Mouse (Mus musculus) kidney, embryonic 15.5 days (tissue): Measurements from ENCODE around the gene Prpsap1. TPM values are rescaled to one million over a fixed set of nuclear protein-coding genes. Genes with fewer than 3 reads are reported as not detected.

Experiments used
- ATAC-seq: fragments of 200-750 bp; cut with Nextera tagmentation; replicated peaks from 2 replicates; pipeline ENCODE4 v1.8.0; 2017; ENCODE audit warnings: moderate TSS enrichment; ENCODE audit not compliant: low FRiP score
- H3K27ac ChIP-seq: fragments of 300-500 bp; sonication (generic); 2 replicates; pipeline ENCODE4 v1.5.1; 2015; ENCODE audit warnings: mild to moderate bottlenecking, inconsistent platforms
- H3K27me3 ChIP-seq: fragments of 300-500 bp; sonication (generic); 2 replicates; pipeline ENCODE4 v1.6.1; 2015; ENCODE audit warnings: inconsistent platforms
- H3K36me3 ChIP-seq: fragments of 300-500 bp; sonication (generic); 2 replicates; pipeline ENCODE4 v1.6.1; 2015; ENCODE audit warnings: inconsistent platforms
- H3K4me1 ChIP-seq: fragments of 300-500 bp; sonication (generic); 2 replicates; pipeline ENCODE4 v1.6.1; 2015; ENCODE audit warnings: inconsistent platforms
- H3K4me2 ChIP-seq: fragments of 300-500 bp; sonication (generic); 2 replicates; pipeline ENCODE4 v1.6.1; 2015; ENCODE audit warnings: moderate library complexity, mild to moderate bottlenecking, inconsistent platforms
- H3K4me3 ChIP-seq: fragments of 300-500 bp; sonication (generic); replicated peaks from 2 replicates; pipeline ENCODE4 v1.5.1; 2015; ENCODE audit warnings: mild to moderate bottlenecking, inconsistent platforms
- H3K9ac ChIP-seq: fragments of 300-500 bp; sonication (generic); 2 replicates; pipeline ENCODE4 v1.6.1; 2015; ENCODE audit warnings: mild to moderate bottlenecking, inconsistent platforms
- H3K9me3 ChIP-seq: fragments of 300-500 bp; sonication (generic); replicated peaks from 2 replicates; pipeline ENCODE4 v1.6.1; 2016; ENCODE audit warnings: inconsistent platforms
- WGBS: fragments of 180-500 bp; shearing (Covaris S2); methylation state at CpG from one replicate; pipeline ENCODE4 v1.1.7; 2015; ENCODE audit warnings: mixed read lengths; 5-methylcytosine and 5-hydroxymethylcytosine counted together
- polyA plus RNA-seq: library from polyadenylated mRNA; unstranded; fragments of >200 nt; fragmentation: Nextera tagmentation; extraction: Ambion mirVana; gene quantifications from 2 replicates; pipeline ENCODE4 v1.2.1, GENCODE M21; 2015

Gene Prpsap1
- polyA plus RNA-seq, result 196 and 208 TPM in 2 replicates

GRCm38 (mm10) chr11:116493795-116494252 lies at the start of gene Prpsap1:
Gene Prpsap1, minus strand, starts transcription at chr11:116494202.
- no peak for ATAC-seq
- Histone ChIP-seq H3K36me3 (0 out of 2 replicates have a peak, but pooled peaks cover under 1% of the 10 kb centered on the region), H3K4me1 (peaks cover 28% of the 10 kb centered on the region), H3K9me3 (0 out of 2 replicates have a peak, but pooled peaks cover 4% of the 10 kb centered on the region), H3K27ac (peak within 1 kb of the TSS; percentile 78), H3K4me2 (no peak within 1 kb of the TSS), H3K9ac (no peak within 1 kb of the TSS), H3K4me3 (no peak within 1 kb of the TSS), H3K27me3 (no peaks in the 10 kb centered on the region)
- 28% methylated on average over 4 of the region's 4 CpGs for WGBS

GRCm38 (mm10) chr11:116543110-116543509 lies 49.1 kb upstream of the Prpsap1 start:
- 90% methylated on average over 4 of the region's 4 CpGs for WGBS
- Histone ChIP-seq H3K4me1 (no peaks in the 10 kb centered on the region), H3K27me3 (no peaks in the 10 kb centered on the region), H3K4me3 (no peak overlapping the region), H3K9ac (no peak overlapping the region), H3K4me2 (no peak overlapping the region), H3K27ac (no peak overlapping the region), H3K36me3 (peaks cover 94% of the 10 kb centered on the region), H3K9me3 (no peaks in the 10 kb centered on the region)
- ATAC-seq, result no peak

- peaks cover 89% of the 10 kb centered on the region for H3K36me3 ChIP-seq
- H3K4me3 ChIP-seq, result no peak overlapping the region
- no peaks in the 10 kb centered on the region for H3K9me3 ChIP-seq
- no peak overlapping the region for H3K27ac ChIP-seq
- 92% methylated on average over 11 of the region's 11 CpGs for WGBS
- no peaks in the 10 kb centered on the region for H3K27me3 ChIP-seq
- H3K4me2 ChIP-seq, result no peak overlapping the region
- no peaks in the 10 kb centered on the region for H3K4me1 ChIP-seq
- ATAC-seq, result no peak
- no peak overlapping the region for H3K9ac ChIP-seq
These were observed 47.2 kb upstream of the Prpsap1 start for GRCm38 (mm10) chr11:116541183-116541582.

- no peak overlapping the region for H3K27ac ChIP-seq
- no peak for ATAC-seq
These were observed 44.2 kb upstream of the Prpsap1 start for GRCm38 (mm10) chr11:116538142-116538735.

GRCm38 (mm10) chr11:116537388-116537787 lies 43.4 kb upstream of the Prpsap1 start:
- no peak overlapping the region for H3K27ac ChIP-seq
- H3K4me2 ChIP-seq, result no peak overlapping the region
- H3K9ac ChIP-seq, result no peak overlapping the region
- ATAC-seq, result no peak
- WGBS, result 80% methylated on average over 5 of the region's 5 CpGs
- no peaks in the 10 kb centered on the region for H3K9me3 ChIP-seq
- peaks cover 22% of the 10 kb centered on the region for H3K4me1 ChIP-seq
- peaks cover 23% of the 10 kb centered on the region for H3K27me3 ChIP-seq
- peaks cover 51% of the 10 kb centered on the region for H3K36me3 ChIP-seq
- H3K4me3 ChIP-seq, result no peak overlapping the region

More at GRCm38 (mm10) chr11:116538142-116538735, 44.2 kb upstream of the Prpsap1 start:
- 87% methylated on average over 12 of the region's 12 CpGs for WGBS
- H3K9me3 ChIP-seq, result no peaks in the 10 kb centered on the region
- peaks cover 59% of the 10 kb centered on the region for H3K36me3 ChIP-seq
- H3K4me3 ChIP-seq, result no peak overlapping the region
- H3K9ac ChIP-seq, result no peak overlapping the region
- peaks cover 15% of the 10 kb centered on the region for H3K27me3 ChIP-seq
- peaks cover 14% of the 10 kb centered on the region for H3K4me1 ChIP-seq
- H3K4me2 ChIP-seq, result no peak overlapping the region

GRCm38 (mm10) chr11:116536685-116537084 lies 42.7 kb upstream of the Prpsap1 start:
- peaks cover 30% of the 10 kb centered on the region for H3K27me3 ChIP-seq
- H3K9ac ChIP-seq, result no peak overlapping the region
- H3K27ac ChIP-seq, result no peak overlapping the region
- H3K4me3 ChIP-seq, result no peak overlapping the region
- no peak for ATAC-seq
- H3K36me3 ChIP-seq, result peaks cover 44% of the 10 kb centered on the region
- 94% methylated on average over 7 of the region's 7 CpGs for WGBS
- no peaks in the 10 kb centered on the region for H3K9me3 ChIP-seq
- H3K4me2 ChIP-seq, result no peak overlapping the region
- H3K4me1 ChIP-seq, result peaks cover 29% of the 10 kb centered on the region

DNA sequence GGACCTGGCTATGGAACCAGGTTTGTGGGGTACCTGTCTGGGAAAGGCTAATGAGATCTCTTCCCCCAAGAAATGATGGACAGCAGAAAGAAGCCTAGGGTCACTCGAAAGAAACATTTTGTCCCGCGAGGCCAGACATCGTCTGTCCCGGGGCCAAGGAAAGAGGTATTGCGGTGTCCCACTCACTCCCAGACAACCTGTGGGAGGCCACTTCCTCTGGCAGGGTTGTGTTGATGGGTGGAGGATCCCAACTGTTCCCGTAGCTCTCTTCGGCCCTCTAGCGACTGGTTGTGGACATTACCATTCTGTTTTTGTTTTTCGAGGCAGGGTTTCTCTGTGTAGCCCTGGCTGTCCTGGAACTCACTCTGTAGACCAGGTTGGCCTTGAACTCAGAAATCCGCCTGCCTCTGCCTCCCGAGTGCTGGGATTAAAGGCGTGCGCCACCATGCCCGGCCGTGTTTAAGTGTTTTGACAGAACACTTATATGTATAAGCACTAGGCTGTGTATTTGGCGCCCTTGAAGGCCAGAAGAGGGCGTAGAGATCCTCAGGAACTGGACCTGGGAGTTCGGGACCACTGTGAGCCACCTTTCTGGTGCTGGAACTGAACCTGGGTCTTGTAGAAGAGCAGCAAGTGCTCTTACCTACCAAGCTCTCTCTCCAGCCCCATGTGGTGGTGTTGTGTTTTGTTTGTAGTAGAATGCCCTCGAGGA lies 40.3 kb upstream of the Prpsap1 start:
- peak overlapping the region; percentile 56 for H3K4me3 ChIP-seq
- peaks cover 51% of the 10 kb centered on the region for H3K27me3 ChIP-seq
- no peaks in the 10 kb centered on the region for H3K9me3 ChIP-seq
- H3K9ac ChIP-seq, result peak overlapping the region; percentile 57
- H3K27ac ChIP-seq, result no peak overlapping the region
- peaks cover 20% of the 10 kb centered on the region for H3K36me3 ChIP-seq
- H3K4me1 ChIP-seq, result peaks cover 46% of the 10 kb centered on the region
- ATAC-seq, result peak; percentile 77
- H3K4me2 ChIP-seq, result peak overlapping the region; percentile 97
- 18% methylated on average over 20 of the region's 20 CpGs for WGBS

GRCm38 (mm10) chr11:116533341-116534153 lies 39.5 kb upstream of the Prpsap1 start:
- peak overlapping the region; percentile 97 for H3K4me2 ChIP-seq
- peaks cover 51% of the 10 kb centered on the region for H3K27me3 ChIP-seq
- no peak overlapping the region for H3K27ac ChIP-seq
- H3K9me3 ChIP-seq, result no peaks in the 10 kb centered on the region
- ATAC-seq, result peak; percentile 71
- peak overlapping the region; percentile 56 for H3K4me3 ChIP-seq
- WGBS, result under 1% methylated on average over 63 of the region's 63 CpGs
- peak overlapping the region; percentile 57 for H3K9ac ChIP-seq
- H3K4me1 ChIP-seq, result peaks cover 46% of the 10 kb centered on the region
- peaks cover 12% of the 10 kb centered on the region for H3K36me3 ChIP-seq

DNA sequence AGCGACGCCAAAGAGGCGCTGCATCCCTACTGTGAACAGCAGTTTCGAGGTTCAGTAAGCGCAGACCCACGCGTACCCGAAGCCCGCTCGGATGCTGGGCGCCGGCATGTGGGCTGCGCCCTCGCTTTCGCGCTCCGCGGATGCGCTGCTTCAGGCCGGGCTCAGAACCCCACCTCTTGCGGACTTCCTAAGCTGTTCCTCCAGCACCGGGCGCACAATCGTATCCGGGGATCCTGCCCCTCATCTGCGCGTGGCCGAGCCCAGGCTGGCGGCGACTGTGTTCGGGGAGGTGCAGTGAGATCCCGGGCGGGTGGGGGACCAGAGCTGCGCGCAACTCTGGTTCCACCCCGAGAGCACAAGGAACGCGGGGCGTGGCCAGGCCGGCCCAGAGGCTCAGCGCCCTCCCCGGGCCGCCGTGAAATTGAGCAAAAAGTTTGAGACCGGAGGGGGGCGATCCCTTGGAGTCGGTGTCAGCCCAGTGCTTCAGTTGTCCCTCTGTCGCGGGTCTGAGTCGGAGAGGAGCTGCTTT lies 38.9 kb upstream of the Prpsap1 start:
- H3K36me3 ChIP-seq, result peaks cover 6% of the 10 kb centered on the region
- H3K27ac ChIP-seq, result no peak overlapping the region
- H3K4me2 ChIP-seq, result peak overlapping the region; percentile 97
- peaks cover 51% of the 10 kb centered on the region for H3K27me3 ChIP-seq
- ATAC-seq, result peak; percentile 63
- H3K9ac ChIP-seq, result peak overlapping the region; percentile 57
- no peaks in the 10 kb centered on the region for H3K9me3 ChIP-seq
- WGBS, result under 1% methylated on average over 50 of the region's 50 CpGs
- peaks cover 46% of the 10 kb centered on the region for H3K4me1 ChIP-seq
- peak overlapping the region; percentile 56 for H3K4me3 ChIP-seq

- Histone ChIP-seq H3K9me3 (no peaks in the 10 kb centered on the region), H3K27ac (no peak overlapping the region), H3K4me1 (peaks cover 46% of the 10 kb centered on the region), H3K9ac (peak overlapping the region; percentile 57), H3K36me3 (peaks cover 3% of the 10 kb centered on the region; the same call in 1 of the 2 replicates), H3K4me2 (peak overlapping the region; percentile 97), H3K27me3 (peaks cover 57% of the 10 kb centered on the region), H3K4me3 (peak overlapping the region; percentile 56)
- WGBS, result under 1% methylated on average over 30 of the region's 30 CpGs
- ATAC-seq, result no peak; the same call in 1 of the 2 replicates
These were observed 38.3 kb upstream of the Prpsap1 start for GRCm38 (mm10) chr11:116532262-116532809.

- peak overlapping the region; percentile 56 for H3K4me3 ChIP-seq
- no peaks in the 10 kb centered on the region for H3K36me3 ChIP-seq
- H3K27me3 ChIP-seq, result peaks cover 59% of the 10 kb centered on the region
- ATAC-seq, result no peak
- H3K9ac ChIP-seq, result peak overlapping the region; percentile 57
- peaks cover 46% of the 10 kb centered on the region for H3K4me1 ChIP-seq
- H3K4me2 ChIP-seq, result peak overlapping the region; percentile 97
- no peaks in the 10 kb centered on the region for H3K9me3 ChIP-seq
- H3K27ac ChIP-seq, result no peak overlapping the region
- WGBS, result 2% methylated on average over 48 of the region's 48 CpGs
These were observed 37.6 kb upstream of the Prpsap1 start for GRCm38 (mm10) chr11:116531371-116532191.
